Mouse (Mus musculus): ENCODE results near the gene Mybl2.

Mybl2 gene

DNA sequence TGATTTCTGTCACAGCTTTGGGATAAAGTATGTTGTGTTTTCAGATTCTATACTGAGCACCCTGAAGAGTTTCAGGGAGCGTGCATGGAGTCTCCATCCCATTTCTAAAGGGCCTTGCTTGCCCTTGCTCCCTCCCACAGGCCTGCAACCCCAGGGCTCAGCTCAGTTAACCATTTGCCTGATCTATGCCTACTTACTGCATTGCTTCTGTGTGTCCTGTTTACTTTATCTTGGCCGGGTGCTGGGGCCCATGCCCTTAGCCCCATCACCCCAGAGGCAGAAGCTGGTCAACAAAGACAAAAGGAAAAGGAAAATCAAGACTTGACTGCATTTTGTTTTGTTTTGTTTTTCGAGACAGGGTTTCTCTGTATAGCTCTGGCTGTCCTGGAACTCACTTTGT is 17.1 kb downstream of the Mybl2 start:
- no peak for DNase-seq (ENCODE audit: low spot score)

GRCm38 (mm10) chr2:163073023-163073757 is 18.7 kb downstream of the Mybl2 start:
- DNase-seq (ENCODE audit: low spot score), result no peak

- no peak for DNase-seq (ENCODE audit: low spot score)
These were observed 19.5 kb downstream of the Mybl2 start for GRCm38 (mm10) chr2:163074006-163074405.

- DNase-seq (ENCODE audit: low spot score), result no peak
These were observed 20.3 kb downstream of the Mybl2 start for GRCm38 (mm10) chr2:163074808-163075207.

DNA sequence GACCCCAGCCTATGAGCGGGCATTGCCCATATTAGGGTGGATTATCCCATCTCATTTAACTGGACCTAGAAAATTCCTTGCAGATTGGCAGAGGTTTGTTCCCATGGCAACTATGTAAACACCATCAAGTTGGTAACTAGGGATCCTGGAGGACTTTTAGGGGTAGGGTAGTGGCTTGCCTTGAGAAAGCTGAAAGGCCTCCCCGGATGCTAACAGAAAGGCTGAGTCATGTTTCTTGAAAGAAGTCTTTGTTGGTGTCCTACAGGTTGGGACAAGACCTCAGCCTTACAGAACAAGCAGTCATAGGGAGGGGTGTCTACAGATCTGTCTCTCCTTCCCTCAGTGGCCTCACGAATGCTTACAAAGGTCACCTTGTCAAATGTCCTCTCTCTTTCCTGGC is 20.7 kb downstream of the Mybl2 start:
- no peak for DNase-seq (ENCODE audit: low spot score)

- no peak for DNase-seq (ENCODE audit: low spot score)
These were observed 24.6 kb downstream of the Mybl2 start for GRCm38 (mm10) chr2:163079041-163079440.

DNA sequence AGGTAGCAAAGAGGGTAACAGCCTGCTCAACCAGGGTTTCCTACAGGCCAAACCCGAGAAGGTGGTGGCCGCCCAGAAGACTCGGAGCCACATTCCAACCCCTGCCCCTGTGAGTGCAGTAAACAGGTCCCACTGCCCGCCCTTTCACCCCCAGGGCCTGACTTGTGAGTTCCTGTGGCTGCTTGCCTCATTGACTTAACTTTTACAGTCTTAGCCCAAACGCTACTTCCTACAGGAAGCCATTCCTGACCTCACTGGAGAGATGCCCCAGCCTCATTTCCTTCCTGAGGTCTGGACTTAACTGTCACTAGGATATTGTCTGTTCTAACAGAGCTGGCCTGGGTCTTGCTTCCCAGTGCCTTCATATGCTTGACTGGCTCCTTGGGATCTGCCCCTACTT is 28.1 kb downstream of the Mybl2 start:
- no peak for DNase-seq (ENCODE audit: low spot score)

- no peak for DNase-seq (ENCODE audit: low spot score)
These were observed 30.0 kb downstream of the Mybl2 start for GRCm38 (mm10) chr2:163084519-163084918.

DNA sequence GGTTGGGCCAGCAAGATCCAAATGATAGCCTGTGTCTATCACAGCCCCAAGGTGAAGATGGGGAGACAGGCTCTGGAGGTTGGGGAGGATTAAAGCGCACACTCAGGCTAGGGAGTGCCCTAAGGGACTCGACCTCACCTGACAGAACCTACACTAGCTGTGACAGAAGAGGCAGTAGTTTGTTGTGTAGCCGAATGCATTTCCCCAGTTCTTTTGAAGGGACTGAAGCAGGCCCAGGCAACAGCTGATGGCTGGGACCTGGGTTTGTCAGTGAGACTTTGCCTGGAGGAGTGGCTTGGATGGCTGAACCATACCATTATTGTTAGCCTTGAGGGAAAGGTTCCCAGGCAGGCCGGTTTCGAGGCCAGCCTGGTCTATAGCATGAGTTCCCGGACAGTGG is 30.6 kb downstream of the Mybl2 start:
- no peak for DNase-seq (ENCODE audit: low spot score)

DNA sequence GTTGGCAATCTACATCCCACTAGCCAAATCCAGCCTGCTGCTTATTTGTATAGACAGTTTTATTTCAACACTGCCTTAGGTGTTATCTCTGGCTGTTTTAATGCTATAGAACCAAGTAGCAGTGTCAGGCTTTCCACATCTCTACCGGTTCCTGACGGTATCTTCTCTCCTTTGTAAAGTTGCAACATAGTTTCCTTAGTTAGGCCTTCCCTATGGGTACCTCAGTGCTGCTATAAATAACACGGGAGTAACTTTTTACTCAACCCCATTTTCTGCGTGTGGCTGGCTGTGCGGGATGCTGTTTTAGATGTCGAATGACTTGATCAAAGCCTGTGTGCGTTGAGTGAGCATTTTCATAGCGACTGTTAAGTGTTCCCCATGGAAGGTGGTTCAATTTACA is 32.1 kb downstream of the Mybl2 start:
- no peak for DNase-seq (ENCODE audit: low spot score)

- no peak for DNase-seq (ENCODE audit: low spot score)
These were observed 33.2 kb downstream of the Mybl2 start, which contains the start of gene Gtsf1l for GRCm38 (mm10) chr2:163087728-163088127. Gene Gtsf1l (minus strand): TSS chr2:163087855.

DNA sequence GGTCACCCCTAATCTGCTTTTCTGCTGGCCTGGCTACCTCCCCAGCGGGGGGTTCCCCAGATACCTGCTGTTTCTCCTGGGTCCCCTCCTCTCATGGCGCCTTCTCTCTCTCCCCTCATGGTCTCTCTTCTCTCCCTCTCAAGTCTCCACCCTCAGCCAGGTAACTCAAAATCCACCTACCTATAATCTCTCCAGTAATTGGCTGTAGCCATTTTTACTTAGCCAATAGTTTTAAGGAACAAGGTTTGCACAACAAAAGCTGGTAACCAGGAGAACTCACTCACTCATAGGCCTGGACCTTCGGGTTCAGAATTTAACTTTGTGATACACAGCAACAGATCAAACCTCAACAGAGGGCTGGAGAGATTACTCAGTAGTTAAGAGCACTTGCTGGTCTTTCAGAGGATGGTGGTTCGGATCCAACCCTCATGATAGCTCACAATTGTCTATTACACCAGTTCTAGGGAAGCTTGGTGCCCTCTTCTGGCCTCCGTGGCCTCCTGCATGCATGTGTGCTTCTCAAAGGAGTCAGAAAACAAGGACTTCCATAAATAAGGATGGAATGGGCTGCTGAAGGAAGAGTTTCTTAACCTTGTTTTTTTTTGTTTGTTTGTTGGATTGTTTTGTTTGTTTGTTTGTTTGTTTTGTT is 35.1 kb downstream of the Mybl2 start:
- no peak for DNase-seq (ENCODE audit: low spot score)

- no peak for DNase-seq (ENCODE audit: low spot score)
These were observed 40.4 kb downstream of the Mybl2 start for GRCm38 (mm10) chr2:163094909-163095308.

DNA sequence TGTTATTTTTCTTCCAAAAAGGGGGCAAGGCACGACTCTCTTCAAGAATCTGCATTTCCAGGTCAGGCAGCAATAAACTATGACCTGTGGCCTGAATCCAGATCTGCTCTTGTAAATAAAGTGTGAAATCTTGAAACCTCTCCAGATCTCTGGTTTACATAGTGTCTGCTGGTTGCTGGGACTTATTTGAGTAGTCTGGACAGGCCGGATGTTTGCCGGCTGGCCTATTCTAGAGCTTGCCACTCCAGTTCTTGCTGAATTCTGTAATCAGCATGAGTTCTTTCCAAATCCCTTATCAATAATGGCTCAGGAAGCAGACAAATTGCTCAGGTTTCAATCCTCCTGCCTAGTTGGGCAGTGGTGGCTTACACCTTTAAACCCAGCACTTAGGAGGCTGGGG is 41.3 kb downstream of the Mybl2 start:
- no peak for DNase-seq (ENCODE audit: low spot score)

DNA sequence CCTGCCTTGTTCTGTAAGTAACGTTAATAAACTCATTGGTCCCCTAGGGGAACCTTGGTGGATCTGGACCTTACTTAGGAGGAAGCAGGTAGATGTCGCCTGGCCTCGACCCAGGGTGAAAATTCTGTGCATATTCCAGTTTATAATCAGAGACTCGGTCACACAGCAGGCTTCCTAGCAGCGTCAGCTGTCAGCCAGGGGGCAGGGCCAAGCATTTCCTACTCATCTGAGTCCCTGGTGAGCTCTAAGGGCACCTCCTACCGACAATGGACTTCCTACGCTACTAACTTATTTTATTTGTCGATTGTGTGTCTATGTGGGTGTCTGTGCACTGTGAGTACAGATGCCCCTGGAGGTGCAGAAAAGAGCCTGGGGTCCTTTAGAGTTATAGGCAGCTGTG is 45.4 kb downstream of the Mybl2 start:
- DNase-seq (ENCODE audit: low spot score), result no peak

DNA sequence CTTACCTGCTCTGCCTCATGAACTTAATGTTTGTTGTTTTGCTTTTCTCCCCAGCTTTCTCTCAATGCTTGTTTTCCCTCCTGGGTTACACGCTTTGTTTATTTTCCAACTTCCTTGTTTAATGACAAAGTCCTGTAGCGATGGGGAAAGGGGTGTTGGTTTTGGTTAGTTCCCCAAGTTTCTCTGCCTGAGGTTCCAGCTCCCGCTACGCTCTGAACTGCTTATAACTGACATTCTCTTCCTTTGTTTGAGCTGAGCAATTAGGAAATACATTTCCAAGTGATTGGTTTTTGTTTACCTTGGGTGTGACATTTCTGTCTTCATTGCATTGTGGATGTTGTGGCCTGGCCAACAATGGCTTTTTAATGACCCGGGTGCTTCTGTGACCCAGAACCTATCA is 46.1 kb downstream of the Mybl2 start:
- DNase-seq (ENCODE audit: low spot score), result no peak

DNA sequence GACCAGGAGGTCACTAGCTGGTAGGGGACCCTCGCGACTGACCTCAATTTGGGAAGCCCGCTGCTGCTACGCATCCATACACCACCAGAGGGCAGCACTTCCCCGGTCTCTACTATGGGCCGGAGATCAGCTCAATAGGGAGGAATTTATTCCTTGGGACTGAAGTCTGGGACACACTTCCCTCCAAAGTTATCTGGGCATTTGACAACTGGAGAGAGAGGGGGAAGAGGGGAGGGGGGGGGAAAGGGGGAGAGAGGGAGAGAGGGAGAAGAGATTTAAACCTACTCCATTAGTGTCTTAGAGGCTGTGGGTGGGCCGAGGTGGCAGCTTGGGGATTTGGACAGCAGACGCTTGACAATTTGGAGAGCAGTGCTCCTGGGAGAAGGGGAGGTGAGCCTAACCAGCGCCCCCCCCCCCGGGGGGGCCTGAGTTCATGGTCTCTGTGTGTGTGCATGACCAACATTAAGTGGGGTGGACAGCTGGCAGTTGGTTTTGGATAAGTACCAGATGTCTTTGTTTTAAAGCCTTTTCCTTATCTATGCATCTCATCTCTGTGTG is 47.2 kb downstream of the Mybl2 start:
- peak; percentile 19 for DNase-seq (ENCODE audit: low spot score)

GRCm38 (mm10) chr2:163102216-163102615 is 47.7 kb downstream of the Mybl2 start:
- no peak for DNase-seq (ENCODE audit: low spot score)

- DNase-seq (ENCODE audit: low spot score), result no peak
These were observed 48.6 kb downstream of the Mybl2 start for GRCm38 (mm10) chr2:163102900-163103653.

- no peak for DNase-seq (ENCODE audit: low spot score)
These were observed 49.7 kb downstream of the Mybl2 start for GRCm38 (mm10) chr2:163104086-163104770.

GRCm38 (mm10) chr2:163108385-163108784 is 53.9 kb downstream of the Mybl2 start:
- no peak for DNase-seq (ENCODE audit: low spot score)

DNA sequence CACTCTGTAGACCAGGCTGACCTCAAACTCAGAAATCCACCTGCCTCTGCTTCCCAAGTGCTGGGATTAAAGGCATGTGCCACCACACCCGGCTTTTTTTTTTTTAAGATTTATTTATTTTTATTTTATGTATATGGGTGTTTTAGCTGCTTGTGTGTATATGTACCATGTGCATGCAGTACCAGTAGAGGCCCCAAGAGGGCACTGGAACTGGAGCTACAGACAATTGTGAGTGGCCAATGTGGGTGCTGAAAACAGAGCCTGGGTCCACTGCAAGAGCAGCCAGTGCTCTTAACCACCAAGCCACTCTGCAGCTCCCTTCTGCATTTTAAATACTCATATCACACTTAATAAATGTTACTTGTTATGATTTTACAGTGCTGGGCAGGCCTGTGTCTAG is 56.2 kb downstream of the Mybl2 start:
- no peak for DNase-seq (ENCODE audit: low spot score)
